Mouse (Mus musculus) cortical plate, adult 2 months (tissue): ENCODE measurements around the gene Zfp629. TPM values are rescaled to one million over a fixed set of nuclear protein-coding genes. Genes with fewer than 3 reads are reported as not detected.
A peak's percentile ranks its signal among the peaks of the same experiment; 100 is the strongest.
"Not testable (repeated sequence)": the region's sequence is repeated elsewhere in the genome, so short reads cannot be mapped to it uniquely, and the experiment has no call there.

Experiments used
- H3K27ac ChIP-seq: fragments of 200-500 bp; 2 replicates; pipeline ENCODE4 v1.5.1; 2012; ENCODE audit warnings: low read length, control low read depth, inconsistent platforms; ENCODE audit not compliant: insufficient read depth
- H3K4me1 ChIP-seq: fragments of 200-500 bp; 2 replicates; pipeline ENCODE4 v1.6.1; 2011; ENCODE audit warnings: low read length; ENCODE audit not compliant: control insufficient read depth, insufficient read depth
- H3K4me3 ChIP-seq: fragments of 200-500 bp; 2 replicates; pipeline ENCODE4 v1.5.1; 2011; ENCODE audit warnings: mild to moderate bottlenecking, low read length, control low read depth; ENCODE audit not compliant: insufficient read depth
- CTCF ChIP-seq: fragments of 200-500 bp; IDR thresholded peaks from 2 replicates; pipeline ENCODE4 v1.5.1; 2011; ENCODE audit warnings: mild to moderate bottlenecking, control low read depth, low read length; ENCODE audit not compliant: insufficient read depth; ENCODE audit errors: extremely low read depth
- POLR2A ChIP-seq: fragments of 200-500 bp; IDR thresholded peaks from 2 replicates; pipeline ENCODE4 v1.6.1; 2011; ENCODE audit warnings: mild to moderate bottlenecking, low read length, control low read depth; ENCODE audit not compliant: insufficient read depth; ENCODE audit errors: extremely low read depth
- polyA plus RNA-seq: library from polyadenylated mRNA; depleted of rRNA; stranded (reverse); fragments of >200 nt; gene quantifications from 2 replicates; pipeline ENCODE4 v1.2.3, GENCODE M21; 2012

Zfp629 gene
- polyA plus RNA-seq, 1 experiment = 16.9 TPM

DNA sequence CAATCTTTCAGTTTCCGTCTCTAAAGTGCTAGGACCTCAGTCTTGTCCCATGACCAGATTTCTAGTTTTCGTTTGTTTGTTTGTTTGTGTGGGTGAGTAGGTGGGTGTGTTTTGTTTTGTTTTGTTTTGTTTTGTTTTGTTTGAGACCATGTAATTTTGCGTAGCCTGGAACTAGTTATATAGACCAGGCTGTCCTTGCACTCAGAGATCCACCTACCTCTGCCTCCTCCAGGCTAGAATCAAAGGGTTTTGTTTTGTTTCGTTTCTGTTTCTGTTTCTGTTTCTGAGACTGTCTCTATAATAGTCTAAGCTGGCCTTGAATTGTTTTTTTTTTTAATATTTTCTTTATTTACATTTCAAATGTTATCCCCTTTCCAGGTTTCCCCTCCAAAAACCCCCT is 30.8 kb upstream of the Zfp629 start:
- Histone ChIP-seq H3K4me1 (no peaks in the 10 kb centered on the region), H3K27ac (no peak overlapping the region), H3K4me3 (no peak overlapping the region)
- no peak for TF ChIP-seq CTCF
- no peak for TF ChIP-seq POLR2A

DNA sequence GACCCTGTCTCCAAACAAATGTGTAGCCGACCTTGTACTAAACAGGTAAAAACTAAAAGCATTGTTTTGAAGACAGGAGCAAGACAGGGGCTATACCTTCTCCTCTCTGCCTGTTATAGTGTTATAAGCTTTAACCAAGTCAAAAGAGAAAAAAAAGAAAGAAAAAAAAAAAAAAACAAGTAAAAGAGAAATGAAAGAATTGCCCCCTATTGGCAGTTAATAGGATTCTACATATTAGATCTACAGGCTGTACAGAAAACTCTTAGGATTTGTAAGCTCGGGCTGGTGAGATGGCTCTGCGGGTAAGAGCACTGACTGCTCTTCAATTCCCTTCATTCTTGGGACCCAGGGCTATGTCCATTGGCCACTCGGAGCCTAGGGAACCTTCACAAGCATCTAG is 26.7 kb upstream of the Zfp629 start:
- peaks cover 3% of the 10 kb centered on the region for H3K4me1 ChIP-seq
- H3K4me3 ChIP-seq = no peak overlapping the region
- H3K27ac ChIP-seq = no peak overlapping the region
- TF ChIP-seq POLR2A = no peak
- TF ChIP-seq CTCF = no peak

DNA sequence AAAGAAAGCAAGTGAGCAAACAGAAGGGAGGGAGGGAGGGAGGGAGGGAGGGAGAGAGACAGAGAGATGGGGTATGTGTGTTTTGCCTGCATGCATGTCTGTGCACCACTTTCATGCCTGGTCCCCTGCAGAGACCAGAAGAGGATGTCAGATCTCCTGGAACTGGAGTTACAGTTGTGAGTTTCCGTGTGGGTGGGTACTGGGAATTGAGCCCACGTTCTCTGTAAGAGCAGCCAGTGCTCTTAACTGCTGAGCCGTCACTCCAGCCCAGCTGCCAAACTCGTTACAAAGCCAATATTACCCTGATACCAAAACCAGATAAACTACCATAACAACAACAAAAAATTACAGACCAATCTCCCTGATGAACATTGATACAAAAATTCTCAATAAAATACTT is 25.7 kb upstream of the Zfp629 start:
- Histone ChIP-seq H3K4me3 (no peak overlapping the region), H3K27ac (no peak overlapping the region), H3K4me1 (peaks cover 3% of the 10 kb centered on the region)
- no peak for TF ChIP-seq POLR2A
- no peak for TF ChIP-seq CTCF

DNA sequence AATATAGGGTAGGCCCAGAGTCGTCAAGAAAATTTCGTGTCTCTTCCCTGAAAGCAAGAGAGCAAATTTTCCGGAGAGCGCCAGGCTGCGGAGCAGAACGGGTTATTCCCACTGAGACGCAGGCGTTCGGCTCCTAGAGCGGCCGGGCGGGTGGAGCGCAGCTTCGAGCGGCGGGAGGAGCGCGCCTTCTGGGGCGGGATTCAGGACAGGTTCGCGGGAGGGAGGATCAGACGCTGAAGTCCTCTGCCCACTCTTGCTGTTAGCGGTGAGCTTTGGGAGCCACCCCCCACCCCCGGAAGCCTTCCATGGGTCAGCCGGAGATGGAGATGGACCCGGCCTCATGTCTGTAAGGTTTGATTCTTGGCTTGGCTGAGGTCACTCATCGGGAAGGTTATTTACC is 21.4 kb upstream of the Zfp629 start:
- H3K4me1 ChIP-seq = peaks cover 3% of the 10 kb centered on the region
- H3K4me3 ChIP-seq = peak overlapping the region; percentile 52
- TF ChIP-seq POLR2A (peak; percentile 58; the same call in 1 of the 2 replicates), CTCF (no peak)
- no peak overlapping the region for H3K27ac ChIP-seq

DNA sequence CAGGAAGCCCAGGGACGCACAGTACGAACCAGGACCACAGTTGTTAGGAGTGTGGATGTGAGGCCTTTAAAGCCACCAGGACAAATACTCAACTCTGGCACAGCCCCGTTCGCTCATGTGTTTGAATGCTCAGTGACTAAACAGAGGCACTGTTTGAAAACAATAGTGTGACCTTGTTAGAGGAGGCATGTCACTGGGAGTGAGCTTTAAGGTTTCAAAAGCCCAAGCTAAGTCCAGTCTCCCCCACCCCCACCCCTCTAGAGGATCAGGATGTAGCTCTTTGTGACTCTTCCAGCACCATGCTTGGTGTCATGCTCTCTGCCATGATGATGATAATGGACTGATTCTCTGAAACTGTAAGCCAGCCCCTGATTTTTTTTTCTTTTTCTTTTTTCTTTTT is 15.8 kb upstream of the Zfp629 start:
- no peak for TF ChIP-seq CTCF
- no peak for TF ChIP-seq POLR2A
- Histone ChIP-seq H3K27ac (no peak overlapping the region), H3K4me3 (no peak overlapping the region), H3K4me1 (no peaks in the 10 kb centered on the region)

DNA sequence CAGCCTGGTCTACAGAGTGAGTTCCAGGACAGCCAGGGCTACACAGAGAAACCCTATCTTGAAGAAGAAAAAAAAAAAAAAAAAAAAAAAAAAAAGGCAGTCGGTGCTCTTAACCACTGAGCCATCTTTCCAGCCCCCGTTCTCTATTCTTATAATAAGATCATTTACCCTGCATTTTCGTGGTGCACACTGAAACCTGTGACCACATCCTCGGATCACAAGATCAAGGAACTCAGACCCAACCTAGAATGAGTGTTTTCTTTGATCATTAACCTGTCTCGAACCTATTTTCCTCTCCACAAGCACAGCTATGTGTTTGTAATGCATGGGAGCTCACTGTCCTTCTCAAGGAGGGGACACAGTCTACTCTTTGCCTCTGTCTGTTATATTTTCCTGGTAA is 13.0 kb upstream of the Zfp629 start:
- Histone ChIP-seq H3K27ac (no peak overlapping the region), H3K4me1 (no peaks in the 10 kb centered on the region), H3K4me3 (no peak overlapping the region)
- TF ChIP-seq POLR2A = no peak
- TF ChIP-seq CTCF = no peak

DNA sequence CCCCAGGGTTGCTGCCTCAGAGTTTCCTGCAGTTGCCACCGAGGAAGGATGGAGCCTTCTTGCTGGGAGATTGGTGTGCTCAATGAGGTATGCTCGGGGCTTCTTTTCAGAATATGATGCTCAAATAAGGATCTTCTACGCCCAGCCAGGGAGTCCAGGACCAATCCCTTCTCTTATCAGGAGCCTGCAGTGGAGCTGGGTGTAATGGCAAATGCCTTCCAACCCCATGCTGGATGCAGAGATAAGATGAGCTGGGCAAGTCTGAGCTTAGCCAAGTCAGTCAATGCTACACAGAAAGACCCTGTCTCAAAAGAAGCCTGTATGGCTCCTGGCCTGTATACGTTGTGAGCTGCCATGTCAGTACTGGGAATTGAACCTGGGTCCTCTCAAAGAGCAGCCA is 10.9 kb upstream of the Zfp629 start:
- no peak overlapping the region for H3K4me3 ChIP-seq
- no peak overlapping the region for H3K27ac ChIP-seq
- TF ChIP-seq POLR2A (no peak), CTCF (no peak)
- H3K4me1 ChIP-seq = no peaks in the 10 kb centered on the region

DNA sequence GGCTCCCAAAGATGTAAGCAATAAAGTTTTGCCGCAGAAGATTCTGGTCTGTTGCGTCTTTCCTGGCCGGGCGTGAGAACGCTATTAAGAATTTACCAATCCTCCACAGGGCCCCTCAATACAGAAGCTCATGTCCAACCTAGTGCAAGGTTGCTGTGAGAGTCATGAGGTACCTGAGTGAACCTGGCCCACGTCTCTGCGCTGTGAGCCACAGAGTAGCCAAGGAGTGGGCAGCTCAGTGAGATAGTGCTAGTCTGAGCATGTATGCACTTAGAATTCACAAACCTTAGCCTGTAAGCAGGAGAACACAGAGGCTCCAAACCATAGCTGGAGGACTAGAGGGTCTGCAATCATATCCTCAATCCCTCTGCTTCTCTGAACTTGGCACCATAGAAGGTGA is 10.4 kb upstream of the Zfp629 start:
- H3K4me1 ChIP-seq = no peaks in the 10 kb centered on the region
- H3K4me3 ChIP-seq = no peak overlapping the region
- TF ChIP-seq POLR2A (no peak), CTCF (no peak)
- no peak overlapping the region for H3K27ac ChIP-seq

DNA sequence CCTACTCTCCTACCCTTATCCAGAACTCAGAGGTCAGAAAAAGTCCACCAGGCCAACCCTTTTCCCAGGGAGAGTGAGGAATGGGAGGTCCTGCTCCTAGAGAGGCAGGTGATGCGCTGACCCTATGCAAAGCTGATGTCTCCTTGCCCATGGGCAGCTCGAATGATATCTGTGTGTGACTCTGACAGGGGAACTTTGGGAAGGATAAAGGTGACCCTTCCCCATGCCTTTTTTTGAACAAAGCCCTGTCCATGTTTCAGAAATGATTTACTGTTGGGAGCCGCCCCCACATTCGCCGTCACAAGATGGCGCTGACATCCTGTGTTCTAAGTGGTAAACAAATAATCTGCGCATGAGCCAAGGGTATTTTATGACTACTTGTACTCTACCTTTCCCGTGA is 2.8 kb upstream of the Zfp629 start:
- H3K4me1 ChIP-seq, H3K4me3 ChIP-seq, H3K27ac ChIP-seq: not testable (repeated sequence)

DNA sequence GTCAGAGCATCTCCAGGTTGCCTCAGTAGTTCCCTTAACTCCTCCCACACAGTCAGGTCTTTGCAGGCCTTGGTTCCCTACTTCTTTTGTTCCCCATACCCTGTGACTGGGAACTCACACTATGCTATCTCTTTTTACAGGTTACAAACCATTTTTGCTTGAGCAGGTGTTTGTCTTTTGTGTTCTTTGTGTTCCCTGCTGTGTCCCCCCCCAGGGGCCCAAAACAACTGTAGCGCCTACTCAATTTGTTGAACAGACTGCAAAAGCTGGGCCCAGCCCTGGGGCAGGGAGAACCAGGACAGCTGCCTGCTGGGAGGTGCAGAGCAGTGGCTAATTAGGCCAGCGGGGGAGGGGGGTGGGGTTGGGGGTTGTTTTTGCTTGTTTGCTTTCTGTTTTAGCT is 2.4 kb upstream of the Zfp629 start:
- TF ChIP-seq CTCF (no peak), POLR2A (no peak)
- Histone ChIP-seq H3K4me3 (no peak overlapping the region), H3K27ac (no peak overlapping the region), H3K4me1 (peaks cover 1% of the 10 kb centered on the region; the same call in 1 of the 2 replicates)

DNA sequence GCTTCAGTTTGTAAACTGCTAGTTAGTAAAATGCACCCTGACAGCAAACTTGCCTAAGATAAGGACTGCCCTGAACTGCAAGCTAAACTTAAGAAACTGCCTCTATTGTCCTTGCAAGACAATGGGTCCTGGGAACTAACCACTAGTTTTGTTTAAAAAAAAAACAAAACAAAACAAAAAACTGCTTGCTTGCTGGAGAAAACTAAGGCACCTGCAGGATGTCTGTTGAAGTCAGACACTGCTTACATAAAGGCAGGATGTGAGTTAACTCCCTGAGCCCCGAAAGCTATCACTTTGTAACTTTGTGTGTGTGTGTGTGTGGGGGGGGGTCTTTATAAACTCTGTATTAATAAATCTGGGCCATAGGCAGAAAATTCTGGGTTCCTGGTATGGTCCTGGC is 1.3 kb upstream of the Zfp629 start:
- Histone ChIP-seq H3K4me1 (peaks cover 1% of the 10 kb centered on the region; the same call in 1 of the 2 replicates), H3K4me3 (no peak overlapping the region), H3K27ac (no peak overlapping the region)
- TF ChIP-seq CTCF (no peak), POLR2A (no peak)
